Mouse (Mus musculus) urinary bladder, postnatal 10 days (tissue): ENCODE results near the gene Fbxl19.
"Not testable (repeated sequence)": the region's sequence is repeated elsewhere in the genome, so short reads cannot be mapped to it uniquely, and the experiment has no call there.

Experiments
- DNase-seq: peaks from one replicate; pipeline ENCODE4 v3.0.0; 2022; ENCODE audit warnings: low spot score

Fbxl19 gene

GRCm38 (mm10) chr7:127768346-127768996 lies 24.1 kb downstream of the Fbxl19 start:
- no peak for DNase-seq

GRCm38 (mm10) chr7:127768997-127769593 lies 24.8 kb downstream of the Fbxl19 start:
- peak; percentile 81 for DNase-seq

GRCm38 (mm10) chr7:127769651-127770038 lies 25.3 kb downstream of the Fbxl19 start, which contains the start of gene Orai3:
Gene Orai3 (plus strand): TSS chr7:127769815.
- DNase-seq: no peak

- no peak for DNase-seq
Observed at GRCm38 (mm10) chr7:127770039-127770905, 25.9 kb downstream of the Fbxl19 start.

GRCm38 (mm10) chr7:127771262-127771661 lies 26.9 kb downstream of the Fbxl19 start:
- DNase-seq: no peak

- DNase-seq: no peak
Observed at GRCm38 (mm10) chr7:127772080-127772479, 27.7 kb downstream of the Fbxl19 start.

GRCm38 (mm10) chr7:127772557-127772956 lies 28.2 kb downstream of the Fbxl19 start:
- DNase-seq: no peak

- no peak for DNase-seq
Observed at GRCm38 (mm10) chr7:127773664-127774384, 29.5 kb downstream of the Fbxl19 start.

GRCm38 (mm10) chr7:127775837-127776236 lies 31.5 kb downstream of the Fbxl19 start:
- not testable (repeated sequence) for DNase-seq

- DNase-seq: peak; percentile 53
Observed at GRCm38 (mm10) chr7:127776426-127776825, 32.1 kb downstream of the Fbxl19 start, which contains the start of gene Setd1a. Gene Setd1a (plus strand): TSS chr7:127776670.

- DNase-seq: peak; percentile 91
Observed at GRCm38 (mm10) chr7:127776878-127777473, 32.6 kb downstream of the Fbxl19 start.

GRCm38 (mm10) chr7:127777474-127778266 lies 33.3 kb downstream of the Fbxl19 start:
- no peak for DNase-seq

- no peak for DNase-seq
Observed at GRCm38 (mm10) chr7:127778350-127778749, 34.0 kb downstream of the Fbxl19 start.

- no peak for DNase-seq
Observed at GRCm38 (mm10) chr7:127785308-127785707, 41.0 kb downstream of the Fbxl19 start, which contains the start of gene Gm49388. Gene Gm49388 (plus strand): TSS chr7:127785608.

GRCm38 (mm10) chr7:127797076-127797845 lies 52.9 kb downstream of the Fbxl19 start:
- DNase-seq: no peak

- DNase-seq: no peak
Observed at GRCm38 (mm10) chr7:127798591-127798990, 54.2 kb downstream of the Fbxl19 start.

- DNase-seq: no peak
Observed at GRCm38 (mm10) chr7:127799211-127799610, 54.9 kb downstream of the Fbxl19 start.

- no peak for DNase-seq
Observed at GRCm38 (mm10) chr7:127799738-127800137, 55.4 kb downstream of the Fbxl19 start.

- peak; percentile 87 for DNase-seq
Observed at GRCm38 (mm10) chr7:127800435-127801009, 56.2 kb downstream of the Fbxl19 start, which contains the start of gene Hsd3b7. Gene Hsd3b7 (plus strand): TSS chr7:127800604.
